Mouse (Mus musculus) layer of hippocampus, adult 11-12 months (tissue): ENCODE measurements around the gene Lasp1.

Experiments
- DNase-seq: peaks from one replicate; pipeline ENCODE4 v3.0.0; 2022; ENCODE audit warnings: low spot score

Gene Lasp1

DNA sequence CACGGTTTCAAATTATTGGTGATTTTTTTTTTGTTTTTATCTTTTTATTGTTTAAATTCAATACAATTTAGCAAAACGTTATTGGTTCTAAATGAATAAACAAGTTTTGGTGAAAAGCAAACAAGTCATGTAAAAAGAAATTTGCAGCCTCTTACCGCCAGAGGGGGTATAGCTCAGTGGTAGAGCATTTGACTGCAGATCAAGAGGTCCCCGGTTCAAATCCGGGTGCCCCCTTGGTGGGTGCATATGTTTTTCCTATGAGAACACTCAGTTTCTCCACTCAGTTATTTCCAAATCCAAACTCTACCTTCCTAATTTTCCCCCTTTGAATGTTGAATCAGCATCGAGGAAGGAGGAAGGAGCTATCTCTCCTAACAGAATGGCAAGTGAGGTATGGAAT lies 1.9 kb upstream of the Lasp1 start:
- peak; percentile 85 for DNase-seq

DNA sequence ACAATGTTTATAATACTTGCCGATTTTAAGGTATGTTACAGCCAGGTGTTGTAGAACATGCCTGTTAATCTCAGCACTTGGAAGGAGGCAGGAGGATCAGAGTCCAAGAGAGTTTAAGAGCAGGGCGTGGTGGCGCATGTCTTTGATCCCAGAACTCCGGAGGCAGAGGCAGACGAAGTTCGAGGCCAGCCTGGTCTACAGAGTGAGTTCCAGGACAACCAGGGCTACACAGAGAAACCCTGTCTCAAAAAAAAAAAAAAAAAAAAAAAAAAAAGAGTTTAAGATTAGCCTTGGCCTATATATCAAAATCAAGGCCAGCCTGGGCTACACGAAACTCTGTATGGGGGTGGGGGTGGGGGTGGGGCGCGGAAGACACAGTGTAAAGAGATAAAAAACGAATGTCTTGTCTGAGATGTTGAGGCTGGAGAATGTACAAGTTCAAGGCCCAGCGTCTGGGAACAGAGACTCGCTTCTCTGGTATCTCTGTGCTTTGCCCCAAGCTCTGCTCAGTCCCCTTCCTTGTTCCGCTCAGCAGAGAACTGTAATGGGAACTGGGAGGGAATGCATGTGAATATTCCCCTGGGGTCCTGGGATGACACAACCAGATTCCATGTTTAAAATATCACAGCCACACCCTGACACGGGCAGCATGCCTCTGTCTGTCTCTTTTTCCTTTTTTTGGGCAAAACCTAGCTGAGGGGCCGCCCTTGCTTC lies 1.3 kb upstream of the Lasp1 start:
- DNase-seq = no peak

GRCm38 (mm10) chr11:97798083-97798435 lies 741 bp upstream of the Lasp1 start:
- DNase-seq = no peak

- DNase-seq = peak; percentile 87
These were observed 570 bp downstream of the Lasp1 start for GRCm38 (mm10) chr11:97799146-97799993.

DNA sequence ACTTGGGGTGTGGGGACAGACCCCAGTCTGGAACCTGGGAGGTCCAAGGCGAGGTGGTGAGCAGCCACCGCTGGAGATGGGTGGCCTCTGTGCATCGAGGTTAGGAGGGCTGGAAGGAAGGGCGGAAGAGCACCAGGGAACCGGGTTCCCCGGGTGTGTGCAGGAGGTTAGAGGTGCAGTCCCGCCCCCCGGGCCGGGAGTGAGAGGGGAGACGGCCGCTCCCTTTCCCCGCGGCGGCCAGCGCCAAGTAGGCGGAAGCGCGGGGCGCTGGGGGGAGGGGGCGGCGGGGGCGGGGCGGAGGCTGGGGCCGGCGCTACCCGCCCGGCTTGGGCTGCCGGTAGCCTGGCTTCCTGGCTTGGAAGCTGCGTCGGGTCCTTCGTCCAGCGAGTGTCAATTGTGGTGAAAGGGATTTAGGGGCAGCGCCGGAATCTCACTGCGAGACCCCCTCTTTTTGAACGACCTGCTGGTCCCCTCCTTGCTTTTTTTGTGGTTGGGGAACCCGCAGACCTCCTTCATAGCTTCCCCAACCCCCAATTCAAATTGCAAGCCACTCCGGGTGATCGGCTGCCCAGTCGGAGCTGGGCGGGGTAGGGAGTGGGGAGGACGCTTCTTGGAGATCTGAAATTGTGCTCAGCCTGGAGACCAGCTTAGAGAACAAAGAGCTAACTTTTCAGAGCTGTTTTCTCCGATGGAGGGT lies 1.3 kb downstream of the Lasp1 start:
- DNase-seq = peak; percentile 63

- DNase-seq = no peak
These were observed 2.0 kb downstream of the Lasp1 start for GRCm38 (mm10) chr11:97800691-97801408.

DNA sequence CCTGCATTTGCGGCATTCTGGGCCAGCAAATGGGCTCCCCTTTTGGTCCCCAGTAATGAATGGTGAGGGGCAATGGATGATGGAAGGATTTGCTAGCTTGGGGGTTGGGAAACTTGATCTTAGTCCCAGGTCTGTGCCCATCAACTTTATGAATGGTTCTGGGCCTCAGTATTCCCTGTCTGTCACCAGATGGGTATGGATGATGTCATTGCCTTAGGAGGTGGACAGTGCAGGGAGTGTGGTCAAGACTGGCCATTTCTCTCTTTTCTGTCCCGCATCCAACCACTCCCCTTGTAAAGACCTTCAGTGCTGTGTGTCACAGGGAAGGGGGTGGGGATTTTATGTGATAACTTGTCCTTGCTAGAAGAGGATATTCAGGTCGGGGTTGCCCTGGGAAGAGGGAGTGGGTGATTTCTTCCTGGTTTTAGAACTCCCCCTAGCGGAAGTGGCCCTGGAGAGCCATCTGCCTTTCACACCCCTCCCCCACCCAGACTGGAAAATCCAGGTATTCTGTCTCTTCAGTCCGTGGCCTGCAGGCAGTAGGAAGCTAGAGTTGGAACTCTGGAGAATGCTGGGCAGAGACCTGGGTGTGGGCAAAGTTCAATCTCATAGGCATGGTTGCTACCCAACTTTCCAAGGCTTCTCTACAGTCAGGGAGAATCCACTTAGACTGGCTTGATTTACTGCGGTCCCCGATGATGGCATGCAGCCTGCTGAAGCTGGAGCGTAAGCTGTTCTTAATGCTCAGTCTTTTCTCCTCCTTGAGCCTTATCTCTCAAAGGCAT lies 2.8 kb downstream of the Lasp1 start:
- DNase-seq = peak; percentile 64

DNA sequence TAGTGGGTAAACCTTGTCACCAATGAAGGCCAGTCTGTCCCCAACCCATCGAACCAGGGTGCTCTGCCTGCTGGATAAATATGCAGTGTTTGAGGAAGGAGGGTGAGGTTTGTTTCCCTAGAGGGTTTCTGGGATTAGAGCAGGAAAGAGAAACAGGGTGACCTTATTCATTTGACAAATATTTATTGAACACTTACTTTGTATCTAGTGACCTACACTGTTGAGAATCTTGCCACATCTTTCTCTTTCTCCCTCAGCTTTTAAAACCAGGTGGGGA lies 3.3 kb downstream of the Lasp1 start:
- no peak for DNase-seq

DNA sequence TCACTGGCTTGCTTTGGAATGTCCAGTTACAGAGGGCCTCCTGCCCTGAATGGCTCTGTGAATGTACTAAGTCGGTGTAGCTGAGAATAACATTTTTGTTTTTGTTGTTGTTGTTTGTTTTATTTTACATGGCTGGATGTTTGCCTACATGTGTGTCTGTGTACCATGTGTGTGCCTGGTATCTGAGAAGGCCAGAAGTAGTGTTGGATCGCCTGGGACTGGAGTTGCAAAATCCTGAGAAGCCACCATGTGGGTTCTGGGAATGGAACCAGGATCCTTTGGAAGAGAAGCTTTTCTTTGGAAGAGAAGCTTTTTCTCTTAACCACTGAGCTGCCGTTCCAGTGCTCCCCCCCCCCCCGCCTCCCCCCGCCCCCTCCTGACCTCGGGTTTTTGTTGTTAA lies 3.7 kb downstream of the Lasp1 start:
- no peak for DNase-seq

GRCm38 (mm10) chr11:97803847-97804246 lies 5.0 kb downstream of the Lasp1 start:
- no peak for DNase-seq

GRCm38 (mm10) chr11:97804841-97805661 lies 6.3 kb downstream of the Lasp1 start:
- no peak for DNase-seq

- no peak for DNase-seq
These were observed 7.1 kb downstream of the Lasp1 start for GRCm38 (mm10) chr11:97805662-97806612.

GRCm38 (mm10) chr11:97806613-97806964 lies 7.8 kb downstream of the Lasp1 start:
- no peak for DNase-seq

GRCm38 (mm10) chr11:97807626-97808025 lies 8.8 kb downstream of the Lasp1 start:
- no peak for DNase-seq

DNA sequence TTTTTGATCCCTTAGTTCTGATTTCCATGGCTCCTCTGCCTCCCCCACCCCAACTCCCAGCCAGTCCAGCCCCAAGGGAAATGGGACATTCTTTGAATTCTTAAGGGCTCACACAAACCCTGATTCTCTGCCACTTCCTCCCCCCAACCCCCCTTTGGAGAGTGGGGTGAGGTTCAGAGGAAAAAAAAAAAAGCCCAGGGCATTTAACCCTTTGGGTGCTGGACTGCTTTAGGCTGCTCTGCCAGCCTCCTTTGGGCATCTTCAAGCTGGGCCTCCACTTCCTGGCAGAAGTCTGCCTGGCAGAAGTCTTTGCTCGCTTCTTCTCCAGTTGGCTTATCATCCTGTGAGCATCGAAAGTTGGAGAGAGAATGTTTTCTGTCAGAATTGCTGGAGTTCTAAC lies 9.3 kb downstream of the Lasp1 start:
- no peak for DNase-seq

- no peak for DNase-seq
These were observed 9.9 kb downstream of the Lasp1 start for GRCm38 (mm10) chr11:97808621-97809234.

- no peak for DNase-seq
These were observed 10.7 kb downstream of the Lasp1 start for GRCm38 (mm10) chr11:97809235-97810121.

DNA sequence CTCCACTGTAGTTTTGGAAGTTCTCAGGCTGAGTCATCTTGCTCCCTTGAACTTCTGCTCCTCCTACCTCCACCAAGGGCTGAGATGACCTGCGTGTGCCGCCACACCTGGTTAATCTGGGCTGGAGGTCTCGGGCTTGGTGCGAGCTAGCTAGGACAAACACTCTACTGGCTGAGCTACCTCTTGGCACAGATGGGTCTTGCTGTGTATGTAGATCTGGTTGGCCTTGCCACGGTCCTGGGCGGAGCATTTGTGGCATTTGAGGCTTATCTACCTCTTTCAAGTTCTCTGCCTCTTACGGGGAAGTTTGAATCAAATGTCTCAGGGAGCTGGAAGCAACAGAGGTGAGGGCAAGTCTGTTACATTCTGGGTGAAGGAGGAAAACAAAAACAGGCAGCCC lies 11.6 kb downstream of the Lasp1 start:
- no peak for DNase-seq
